Mouse (Mus musculus) adrenal gland, adult (tissue): ENCODE measurements around the gene Dok5.

Experiments used
- DNase-seq, 2 experiments: peaks; one replicate each; pipeline ENCODE4 v3.0.0; 2022 to 2023; ENCODE audit warnings: low spot score in 1 of 2; ENCODE audit not compliant: inconsistent age in 2 of 2

Gene Dok5

GRCm38 (mm10) chr2:170791332-170792017, 59.9 kb downstream of the Dok5 start:
- no peak for DNase-seq

- no peak for DNase-seq
Measured at GRCm38 (mm10) chr2:170795242-170795641, 63.6 kb downstream of the Dok5 start.

GRCm38 (mm10) chr2:170802984-170803383, 71.4 kb downstream of the Dok5 start:
- no peak for DNase-seq

GRCm38 (mm10) chr2:170807555-170808258, 76.1 kb downstream of the Dok5 start:
- no peak for DNase-seq

GRCm38 (mm10) chr2:170808259-170808789, 76.7 kb downstream of the Dok5 start:
- DNase-seq = no peak

- no peak for DNase-seq
Measured at GRCm38 (mm10) chr2:170811356-170811755, 79.7 kb downstream of the Dok5 start.

GRCm38 (mm10) chr2:170816302-170816701, 84.7 kb downstream of the Dok5 start:
- no peak for DNase-seq

- DNase-seq = no peak
Measured at GRCm38 (mm10) chr2:170817112-170817703, 85.6 kb downstream of the Dok5 start.

GRCm38 (mm10) chr2:170826821-170827441, 95.3 kb downstream of the Dok5 start:
- peak; percentile 49 to 82 for DNase-seq

GRCm38 (mm10) chr2:170828757-170829156, 97.2 kb downstream of the Dok5 start:
- no peak for DNase-seq

GRCm38 (mm10) chr2:170829191-170829611, 97.6 kb downstream of the Dok5 start:
- DNase-seq = no peak

GRCm38 (mm10) chr2:170829988-170830387, 98.4 kb downstream of the Dok5 start:
- no peak for DNase-seq

- no peak for DNase-seq
Measured at GRCm38 (mm10) chr2:170836862-170837261, 105.3 kb downstream of the Dok5 start.

- no peak for DNase-seq
Measured at GRCm38 (mm10) chr2:170837363-170837762, 105.8 kb downstream of the Dok5 start.

- DNase-seq = peak; percentile 31 to 76
Measured at GRCm38 (mm10) chr2:170837824-170838557, 106.4 kb downstream of the Dok5 start.

GRCm38 (mm10) chr2:170841441-170841965, 109.9 kb downstream of the Dok5 start:
- DNase-seq = no peak

GRCm38 (mm10) chr2:170845511-170845910, 113.9 kb downstream of the Dok5 start:
- no peak for DNase-seq

GRCm38 (mm10) chr2:170850058-170850457, 118.5 kb downstream of the Dok5 start:
- DNase-seq = no peak

- DNase-seq = no peak
Measured at GRCm38 (mm10) chr2:170852337-170852736, 120.7 kb downstream of the Dok5 start.

GRCm38 (mm10) chr2:170855210-170855609, 123.6 kb downstream of the Dok5 start:
- no peak for DNase-seq
